Mouse (Mus musculus) v-Abl transformed pro-B cells (cell line): ENCODE results near the gene Cnn1.

ENCODE experiments used
- in situ Hi-C, 2 experiments: fragments of 400-800 bp; cut with MboI; formaldehyde crosslinking; loops; one replicate each; pipeline ENCODE4 v1.15.1; 2025; ENCODE audit not compliant: unreplicated experiment in 2 of 2

Cnn1 gene

GRCm38 (mm10) chr9:22149426-22150248, 50.6 kb downstream of the Cnn1 start:
- in situ Hi-C loops: loop anchor here (5.0 to 25.0 kb wide), 6 partner anchors 32 to 315 kb away; partner anchors contain the start of genes Angptl8 (in 2 of the 2) and Elof1 (in 1 of the 2)

- in situ Hi-C loops: loop anchor here (5.0 to 25.0 kb wide), 6 partner anchors 33 to 315 kb away; partner anchors contain the start of genes Angptl8 (in 2 of the 2) and Elof1 (in 1 of the 2)
Measured at GRCm38 (mm10) chr9:22150249-22150693, 51.3 kb downstream of the Cnn1 start.

- in situ Hi-C loops: loop anchor here (5.0 to 25.0 kb wide), 6 partner anchors 34 to 316 kb away; partner anchors contain the start of genes Angptl8 (in 2 of the 2) and Elof1 (in 1 of the 2)
Measured at GRCm38 (mm10) chr9:22150946-22151345, 51.9 kb downstream of the Cnn1 start.

GRCm38 (mm10) chr9:22153810-22154209, 54.8 kb downstream of the Cnn1 start:
- in situ Hi-C loops: loop anchor here (5.0 to 25.0 kb wide), 6 partner anchors 37 to 319 kb away; partner anchors contain the start of genes Angptl8 (in 2 of the 2) and Elof1 (in 1 of the 2)

GRCm38 (mm10) chr9:22155614-22156013, 56.6 kb downstream of the Cnn1 start:
- in situ Hi-C loops: loop anchor here (5.0 to 25.0 kb wide), 7 partner anchors 72 to 321 kb away; partner anchors contain the start of genes Angptl8 (in 2 of the 2) and Zfp809 (in 1 of the 2)

- in situ Hi-C loops: loop anchor here (5.0 to 25.0 kb wide), 7 partner anchors 71 to 322 kb away; partner anchors contain the start of genes Angptl8 (in 2 of the 2) and Zfp809 (in 1 of the 2)
Measured at GRCm38 (mm10) chr9:22156497-22157245, 57.7 kb downstream of the Cnn1 start, which contains the start of gene Pigyl. Gene Pigyl, plus strand, starts transcription at chr9:22156846.

GRCm38 (mm10) chr9:22157516-22158265, 58.7 kb downstream of the Cnn1 start:
- in situ Hi-C loops: loop anchor here (5.0 to 25.0 kb wide), 7 partner anchors 70 to 323 kb away; partner anchors contain the start of genes Angptl8 (in 2 of the 2) and Zfp809 (in 1 of the 2)
